Mouse (Mus musculus): Measurements from ENCODE around the gene Piezo1. TPM values are rescaled to one million over a fixed set of nuclear protein-coding genes. Genes with fewer than 3 reads are reported as not detected.

The Piezo1 gene
- total and polyA plus RNA-seq, 2 experiments from 2014 or later: 1.2 to 10.0 TPM

DNA sequence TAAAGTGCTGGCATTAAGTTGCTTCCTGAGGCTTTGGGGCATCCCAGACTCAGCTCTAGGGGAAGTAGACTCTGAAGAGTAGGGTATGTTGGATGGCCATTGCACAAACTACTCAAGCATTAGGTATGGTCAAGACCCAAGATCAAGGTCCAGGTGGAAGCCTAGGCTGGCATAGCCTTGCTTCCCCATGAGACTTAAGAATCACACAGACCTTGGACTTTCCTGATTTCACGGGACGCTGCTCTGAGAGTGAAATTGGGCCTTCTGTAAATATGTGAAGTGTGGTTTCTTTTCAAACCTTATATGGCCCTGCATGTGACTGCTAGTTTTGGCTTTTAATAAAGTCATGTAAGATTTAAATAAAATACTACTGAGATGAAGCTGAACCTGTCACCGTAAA is 21.6 kb upstream of the Piezo1 start:
- H3K9ac ChIP-seq (replicated peaks; ENCODE audit: low read length): no peak overlapping the region
- no peaks in the 10 kb centered on the region for H3K27me3 ChIP-seq (ENCODE audit: insufficient read depth, low read length)
- WGBS: 87% methylated on average over 3 of the region's 3 CpGs
- ATAC-seq: no peak
- no peak overlapping the region for H3K27ac ChIP-seq
- H3K9me3 ChIP-seq (ENCODE audit: low read length): no peaks in the 10 kb centered on the region
- no peak overlapping the region for H3K4me2 ChIP-seq (ENCODE audit: low read depth, low read length)
- no peak for DNase-seq (ENCODE audit: low spot score)
- TF ChIP-seq CTCF (IDR thresholded peaks at IDR 0.05; ENCODE audit: low read depth): no peak
- H3K4me1 ChIP-seq (ENCODE audit: insufficient read depth, low read length): peaks cover 24% of the 10 kb centered on the region
- H3K36me3 ChIP-seq (ENCODE audit: insufficient read depth, low read length): no peaks in the 10 kb centered on the region
- H3K4me3 ChIP-seq (ENCODE audit: low read length): no peak overlapping the region

DNA sequence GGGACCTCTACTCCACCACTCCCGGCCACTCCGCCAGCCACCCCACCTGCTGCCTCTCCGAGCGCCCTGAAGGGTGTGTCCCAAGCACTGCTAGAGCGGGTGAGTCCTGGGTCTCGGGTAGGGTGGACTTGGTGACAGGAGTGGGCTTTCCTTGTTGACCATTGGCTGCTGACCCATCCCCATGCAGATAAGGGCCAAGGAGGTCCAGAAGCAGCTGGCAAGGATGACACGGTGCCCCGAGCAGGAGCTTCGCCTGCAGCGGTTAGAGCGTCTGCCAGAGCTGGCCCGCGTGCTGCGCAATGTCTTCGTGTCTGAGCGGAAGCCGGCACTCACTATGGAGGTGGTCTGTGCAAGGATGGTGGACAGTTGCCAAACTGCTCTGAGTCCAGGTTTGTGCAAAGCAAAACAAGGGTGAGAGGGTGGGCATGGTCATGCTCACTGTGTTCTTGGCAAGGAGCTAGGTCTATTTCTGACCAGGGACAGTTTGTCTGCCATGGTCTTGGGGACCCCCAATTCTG is 20.7 kb upstream of the Piezo1 start:
- ATAC-seq (no peak), DNase-seq (ENCODE audit: low spot score) (no peak)
- TF ChIP-seq CTCF (IDR thresholded peaks at IDR 0.05; ENCODE audit: low read depth): no peak
- Histone ChIP-seq H3K9ac (replicated peaks; ENCODE audit: low read length) (no peak overlapping the region), H3K9me3 (ENCODE audit: low read length) (no peaks in the 10 kb centered on the region), H3K4me1 (ENCODE audit: insufficient read depth, low read length) (peaks cover 23% of the 10 kb centered on the region), H3K4me2 (ENCODE audit: low read depth, low read length) (no peak overlapping the region), H3K27me3 (ENCODE audit: insufficient read depth, low read length) (no peaks in the 10 kb centered on the region), H3K27ac (no peak overlapping the region), H3K36me3 (ENCODE audit: insufficient read depth, low read length) (no peaks in the 10 kb centered on the region), H3K4me3 (ENCODE audit: low read length) (no peak overlapping the region)
- WGBS: 85% methylated on average over 17 of the region's 17 CpGs

GRCm38 (mm10) chr8:122571153-122571552 is 20.0 kb upstream of the Piezo1 start:
- Histone ChIP-seq H3K4me1 (ENCODE audit: insufficient read depth, low read length) (peaks cover 23% of the 10 kb centered on the region), H3K27ac (no peak overlapping the region), H3K4me2 (ENCODE audit: low read depth, low read length) (no peak overlapping the region), H3K27me3 (ENCODE audit: insufficient read depth, low read length) (no peaks in the 10 kb centered on the region), H3K36me3 (ENCODE audit: insufficient read depth, low read length) (no peaks in the 10 kb centered on the region), H3K9me3 (ENCODE audit: low read length) (no peaks in the 10 kb centered on the region), H3K9ac (replicated peaks; ENCODE audit: low read length) (no peak overlapping the region), H3K4me3 (ENCODE audit: low read length) (no peak overlapping the region)
- no peak for DNase-seq (ENCODE audit: low spot score)
- TF ChIP-seq CTCF (IDR thresholded peaks at IDR 0.05; ENCODE audit: low read depth): no peak
- no peak for ATAC-seq
- 91% methylated on average over 11 of the region's 11 CpGs for WGBS

DNA sequence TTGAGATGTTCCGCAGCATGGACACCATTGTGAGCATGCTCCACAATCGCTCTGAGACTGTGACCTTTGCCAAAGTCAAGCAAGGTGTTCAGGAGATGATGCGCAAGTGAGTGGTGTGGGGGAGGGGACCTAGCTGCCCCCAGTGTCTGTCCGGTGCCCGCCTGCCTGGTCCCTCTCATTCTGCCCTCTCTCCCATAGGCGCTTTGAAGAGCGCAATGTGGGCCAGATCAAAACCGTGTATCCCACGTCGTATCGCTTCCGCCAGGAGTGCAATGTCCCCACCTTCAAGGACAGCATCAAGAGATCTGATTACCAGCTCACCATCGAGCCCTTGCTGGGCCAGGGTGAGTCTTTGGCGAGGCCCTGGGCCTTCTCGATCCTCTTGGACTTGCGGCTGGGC is 18.9 kb upstream of the Piezo1 start:
- ATAC-seq: no peak
- Histone ChIP-seq H3K4me2 (ENCODE audit: low read depth, low read length) (no peak overlapping the region), H3K9ac (replicated peaks; ENCODE audit: low read length) (no peak overlapping the region), H3K9me3 (ENCODE audit: low read length) (no peaks in the 10 kb centered on the region), H3K36me3 (ENCODE audit: insufficient read depth, low read length) (no peaks in the 10 kb centered on the region), H3K4me1 (ENCODE audit: insufficient read depth, low read length) (peaks cover 11% of the 10 kb centered on the region), H3K27ac (no peak overlapping the region), H3K4me3 (ENCODE audit: low read length) (no peak overlapping the region), H3K27me3 (ENCODE audit: insufficient read depth, low read length) (no peaks in the 10 kb centered on the region)
- no peak for DNase-seq (ENCODE audit: low spot score)
- WGBS: 93% methylated on average over 16 of the region's 16 CpGs
- no peak for TF ChIP-seq CTCF (IDR thresholded peaks at IDR 0.05; ENCODE audit: low read depth)

DNA sequence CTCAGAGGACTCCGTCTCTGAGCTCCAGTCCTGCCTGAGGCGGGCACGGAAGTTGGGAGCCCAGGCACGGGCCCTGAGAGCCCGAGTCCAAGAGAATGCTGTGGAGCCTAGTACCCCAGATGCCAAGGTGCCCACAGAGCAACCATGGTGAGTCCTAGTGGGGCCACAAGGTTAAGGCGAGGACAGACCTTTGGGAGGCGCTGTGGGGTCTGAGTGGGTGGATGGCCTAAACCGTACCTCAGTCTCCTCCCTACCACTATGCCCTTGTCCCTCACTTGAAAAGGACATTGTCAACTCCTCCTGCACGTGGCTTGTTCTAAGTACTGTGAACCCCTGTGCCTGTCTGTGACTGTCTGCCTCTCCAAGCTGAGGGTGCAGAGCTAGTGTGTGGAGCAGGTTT is 18.2 kb upstream of the Piezo1 start:
- Histone ChIP-seq H3K4me1 (ENCODE audit: insufficient read depth, low read length) (peaks cover 5% of the 10 kb centered on the region; the same call in 1 of the 2 replicates), H3K4me2 (ENCODE audit: low read depth, low read length) (peak overlapping the region; percentile 94), H3K4me3 (ENCODE audit: low read length) (peak overlapping the region; percentile 78; the same call in 1 of the 2 replicates), H3K36me3 (ENCODE audit: insufficient read depth, low read length) (no peaks in the 10 kb centered on the region), H3K27me3 (ENCODE audit: insufficient read depth, low read length) (no peaks in the 10 kb centered on the region), H3K27ac (no peak overlapping the region), H3K9ac (replicated peaks; ENCODE audit: low read length) (peak overlapping the region; percentile 75; the same call in 1 of the 2 replicates), H3K9me3 (ENCODE audit: low read length) (no peaks in the 10 kb centered on the region)
- 58% methylated on average over 9 of the region's 9 CpGs for WGBS
- no peak for ATAC-seq
- TF ChIP-seq CTCF (IDR thresholded peaks at IDR 0.05; ENCODE audit: low read depth): no peak
- DNase-seq (ENCODE audit: low spot score): no peak

DNA sequence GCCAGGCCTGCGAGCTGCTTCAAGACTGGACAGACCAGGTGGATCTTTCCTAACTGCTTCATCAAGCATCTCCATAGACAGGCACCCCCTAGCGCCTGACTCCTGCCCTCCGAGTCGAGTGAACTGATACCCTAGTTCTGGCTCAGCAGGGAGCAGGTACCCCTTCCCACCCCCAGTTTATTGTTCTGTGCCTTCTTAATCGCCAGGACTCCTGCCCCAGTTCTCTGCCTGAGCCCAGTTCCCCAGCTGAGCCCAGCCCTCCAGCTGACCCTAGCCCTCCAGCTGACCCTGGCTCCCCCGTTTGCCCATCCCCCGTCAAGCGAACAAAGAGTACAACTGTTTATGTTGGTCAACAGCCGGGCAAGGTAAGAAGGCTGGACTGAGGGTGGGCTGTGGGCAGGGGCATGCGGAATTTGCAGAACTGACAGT is 17.8 kb upstream of the Piezo1 start:
- no peak for ATAC-seq
- no peaks in the 10 kb centered on the region for H3K36me3 ChIP-seq (ENCODE audit: insufficient read depth, low read length)
- H3K4me1 ChIP-seq (ENCODE audit: insufficient read depth, low read length): peaks cover 4% of the 10 kb centered on the region; the same call in 1 of the 2 replicates
- H3K27ac ChIP-seq: no peak overlapping the region
- peak overlapping the region; percentile 94 for H3K4me2 ChIP-seq (ENCODE audit: low read depth, low read length)
- H3K27me3 ChIP-seq (ENCODE audit: insufficient read depth, low read length): no peaks in the 10 kb centered on the region
- H3K4me3 ChIP-seq (ENCODE audit: low read length): peak overlapping the region; percentile 78
- peak overlapping the region; percentile 75 for H3K9ac ChIP-seq (replicated peaks; ENCODE audit: low read length)
- no peaks in the 10 kb centered on the region for H3K9me3 ChIP-seq (ENCODE audit: low read length)
- 18% methylated on average over 10 of the region's 10 CpGs for WGBS
- DNase-seq (ENCODE audit: low spot score): no peak
- no peak for TF ChIP-seq CTCF (IDR thresholded peaks at IDR 0.05; ENCODE audit: low read depth)

GRCm38 (mm10) chr8:122568109-122568504 is 17.0 kb upstream of the Piezo1 start:
- TF ChIP-seq CTCF (IDR thresholded peaks at IDR 0.05; ENCODE audit: low read depth): no peak
- peak overlapping the region; percentile 90 for H3K27ac ChIP-seq
- peak overlapping the region; percentile 78 for H3K4me3 ChIP-seq (ENCODE audit: low read length)
- no peaks in the 10 kb centered on the region for H3K27me3 ChIP-seq (ENCODE audit: insufficient read depth, low read length)
- peak overlapping the region; percentile 75 for H3K9ac ChIP-seq (replicated peaks; ENCODE audit: low read length)
- ATAC-seq (no peak; the same call in 1 of the 2 replicates), DNase-seq (ENCODE audit: low spot score) (no peak)
- H3K4me2 ChIP-seq (ENCODE audit: low read depth, low read length): peak overlapping the region; percentile 94
- H3K4me1 ChIP-seq (ENCODE audit: insufficient read depth, low read length): peaks cover 4% of the 10 kb centered on the region; the same call in 1 of the 2 replicates
- no peaks in the 10 kb centered on the region for H3K36me3 ChIP-seq (ENCODE audit: insufficient read depth, low read length)
- H3K9me3 ChIP-seq (ENCODE audit: low read length): no peaks in the 10 kb centered on the region
- WGBS: 0% methylated on average over 34 of the region's 34 CpGs
